In genomic region chr14:16483656-16484380, GRCm38 (mm10) we compare ENCODE assay signal across 8 mouse cellular contexts.
DNase-seq lines count a peak whose midpoint lies in the region; ATAC-seq lines count a peak whose summit lies in the region.

No protein-coding gene starts in this region.

- H3K27me3 ChIP-seq in hindbrain, embryonic 15.5 days, result no peaks in the 10 kb centered on the region

- peak; percentile 13 for DNase-seq in left cerebral cortex, postnatal 4 days
- no peak for DNase-seq in left cerebral cortex, adult 18-20 months (ENCODE audit: low spot score in 2 of 2)
- peak; percentile 37 to 49 for DNase-seq in cerebellum, postnatal 10 days
- DNase-seq in lung, postnatal 36 days, result peak; percentile 56
- no peak for DNase-seq in gastrocnemius, postnatal 14 days
- no peak for DNase-seq in ovary, adult 18-20 months (ENCODE audit: low spot score)

- 43% methylated on average over 8 of the region's 8 CpGs for WGBS in hindbrain, embryonic 15.5 days

- intact Hi-C loops in left cerebral cortex, postnatal 4 days (cut with DNase I), result no loop called here
- intact Hi-C loops in gastrocnemius, postnatal 14 days (cut with DNase I; ENCODE audit: low total_unique reads), result no loop called here

- no peak overlapping the region for H3K4me2 ChIP-seq in hindbrain, embryonic 15.5 days

- no peak overlapping the region for H3K4me3 ChIP-seq in hindbrain, embryonic 15.5 days

- no peaks in the 10 kb centered on the region for H3K36me3 ChIP-seq in hindbrain, embryonic 15.5 days

- H3K9me3 ChIP-seq in hindbrain, embryonic 15.5 days, result no peaks in the 10 kb centered on the region

- H3K4me1 ChIP-seq in hindbrain, embryonic 15.5 days (replicated peaks), result peaks cover 13% of the 10 kb centered on the region; the same call in 1 of the 2 replicates

- no peak overlapping the region for H3K9ac ChIP-seq in hindbrain, embryonic 15.5 days

- H3K27ac ChIP-seq in hindbrain, embryonic 15.5 days (replicated peaks), result no peak overlapping the region

- ATAC-seq in hindbrain, embryonic 15.5 days (ENCODE audit: low FRiP score, low read depth), result peak; percentile 84; the same call in 1 of the 2 replicates
- ATAC-seq in inflammation-experienced regulatory T-cells, adult 6 months, result no peak

Comparison
In these comparisons a context has a peak if more than half of its experiments do, and no peak if none do; other contexts are left out.
1. DNase-seq: peak in left cerebral cortex, postnatal 4 days (single experiment), cerebellum, postnatal 10 days (2 of 2) and lung, postnatal 36 days (single experiment); none in left cerebral cortex, adult 18-20 months (0 of 2), gastrocnemius, postnatal 14 days (single experiment) and ovary, adult 18-20 months (single experiment).